Mouse (Mus musculus) frontal cortex, adult 2 months (tissue): Measurements from ENCODE around the gene Plekha6. TPM values are rescaled to one million over a fixed set of nuclear protein-coding genes. Genes with fewer than 3 reads are reported as not detected.

ENCODE experiments used
- DNase-seq, 2 experiments: peaks; one replicate each; pipeline ENCODE4 v3.0.0; 2022; ENCODE audit warnings: low spot score in 1 of 2; ENCODE audit errors: extremely low spot score in 1 of 2
- polyA plus RNA-seq: library from polyadenylated mRNA; depleted of rRNA; stranded (reverse); fragments of >200 nt; gene quantifications from 2 replicates; pipeline ENCODE4 v1.2.3, GENCODE M21; 2012

The Plekha6 gene
- polyA plus RNA-seq, 1 experiment, result 53.6 TPM

- no peak for DNase-seq
Measured at GRCm38 (mm10) chr1:133138401-133138800, 25.6 kb upstream of the Plekha6 start.

- peak in 1 of 2 experiments; percentile 76 for DNase-seq
Measured at GRCm38 (mm10) chr1:133146014-133147009, 17.7 kb upstream of the Plekha6 start.

- no peak for DNase-seq
Measured at GRCm38 (mm10) chr1:133147324-133147723, 16.7 kb upstream of the Plekha6 start.

GRCm38 (mm10) chr1:133148122-133148521 lies 15.9 kb upstream of the Plekha6 start:
- DNase-seq, result no peak

GRCm38 (mm10) chr1:133150556-133150955 lies 13.5 kb upstream of the Plekha6 start:
- no peak for DNase-seq

- DNase-seq, result no peak
Measured at GRCm38 (mm10) chr1:133152213-133152612, 11.8 kb upstream of the Plekha6 start.

- DNase-seq, result no peak
Measured at GRCm38 (mm10) chr1:133155270-133155669, 8.7 kb upstream of the Plekha6 start.

- peak in 1 of 2 experiments; percentile 84 for DNase-seq
Measured at GRCm38 (mm10) chr1:133159128-133159564, 4.9 kb upstream of the Plekha6 start.

GRCm38 (mm10) chr1:133161559-133161958 lies 2.5 kb upstream of the Plekha6 start:
- no peak for DNase-seq

GRCm38 (mm10) chr1:133162046-133162445 lies 2.0 kb upstream of the Plekha6 start:
- DNase-seq, result no peak

- DNase-seq, result no peak
Measured at GRCm38 (mm10) chr1:133162981-133163380, 1.0 kb upstream of the Plekha6 start.

GRCm38 (mm10) chr1:133164591-133165011 lies 591 bp downstream of the Plekha6 start:
- no peak for DNase-seq

- no peak for DNase-seq
Measured at GRCm38 (mm10) chr1:133165111-133165510, 1.1 kb downstream of the Plekha6 start.

- no peak for DNase-seq
Measured at GRCm38 (mm10) chr1:133168318-133169060, 4.5 kb downstream of the Plekha6 start.

- DNase-seq, result no peak
Measured at GRCm38 (mm10) chr1:133170196-133170595, 6.2 kb downstream of the Plekha6 start.

GRCm38 (mm10) chr1:133171357-133171756 lies 7.3 kb downstream of the Plekha6 start:
- no peak for DNase-seq

- no peak for DNase-seq
Measured at GRCm38 (mm10) chr1:133175150-133175549, 11.1 kb downstream of the Plekha6 start.

GRCm38 (mm10) chr1:133177480-133178172 lies 13.6 kb downstream of the Plekha6 start:
- DNase-seq, result peak in 1 of 2 experiments; percentile 70

GRCm38 (mm10) chr1:133178732-133179440 lies 14.9 kb downstream of the Plekha6 start:
- peak in 1 of 2 experiments; percentile 79 for DNase-seq
